Mouse (Mus musculus) forebrain, embryonic 14.5 days (tissue): ENCODE data around the gene Foxp2. TPM values are rescaled to one million over a fixed set of nuclear protein-coding genes. Genes with fewer than 3 reads are reported as not detected.

Experiments used
- ATAC-seq: fragments of 200-750 bp; cut with Nextera tagmentation; 2 replicates; pipeline ENCODE4 v1.8.0; 2017; ENCODE audit warnings: mild to moderate bottlenecking, moderate library complexity
- DNase-seq: peaks from one replicate; pipeline ENCODE4 v3.0.0-alpha.2; 2015; ENCODE audit warnings: low spot score
- H3K27ac ChIP-seq: fragments of 300-500 bp; sonication (generic); 2 replicates; pipeline ENCODE4 v1.5.1; 2014; ENCODE audit warnings: low read depth, mild to moderate bottlenecking, control low read depth, low read length, moderate library complexity
- H3K27me3 ChIP-seq: fragments of 300-500 bp; sonication (generic); replicated peaks from 2 replicates; pipeline ENCODE4 v1.6.1; 2014; ENCODE audit warnings: low read length, control low read depth, mixed read lengths; ENCODE audit not compliant: control insufficient read depth, insufficient read depth
- H3K36me3 ChIP-seq: fragments of 300-500 bp; sonication (generic); 2 replicates; pipeline ENCODE4 v1.6.1; 2014; ENCODE audit warnings: low read length, control low read depth; ENCODE audit not compliant: control insufficient read depth, insufficient read depth
- H3K4me1 ChIP-seq: fragments of 300-500 bp; sonication (generic); 2 replicates; pipeline ENCODE4 v1.6.1; 2014; ENCODE audit warnings: antibody characterized with exemption, low read length, control low read depth; ENCODE audit not compliant: control insufficient read depth, insufficient read depth
- H3K4me2 ChIP-seq: fragments of 300-500 bp; sonication (generic); 2 replicates; pipeline ENCODE4 v1.6.1; 2014; ENCODE audit warnings: mild to moderate bottlenecking, control low read depth, low read length
- H3K4me3 ChIP-seq: fragments of 300-500 bp; sonication (generic); 2 replicates; pipeline ENCODE4 v1.5.1; 2014; ENCODE audit warnings: low read depth, low read length, control low read depth
- H3K9ac ChIP-seq: fragments of 300-500 bp; sonication (generic); 2 replicates; pipeline ENCODE4 v1.6.1; 2014; ENCODE audit warnings: mild to moderate bottlenecking, low read length, control low read depth, moderate library complexity
- H3K9me3 ChIP-seq: fragments of 300-500 bp; sonication (generic); replicated peaks from 2 replicates; pipeline ENCODE4 v1.6.1; 2016; ENCODE audit warnings: low read length, control low read depth, mixed read lengths; ENCODE audit not compliant: control insufficient read depth
- WGBS: fragments of 180-500 bp; shearing (Covaris S2); extraction: QIAGEN DNeasy Blood & Tissue Kit; methylation state at CpG from one replicate; pipeline ENCODE4 v1.1.7; 2014; 5-methylcytosine and 5-hydroxymethylcytosine counted together
- polyA plus RNA-seq: library from polyadenylated mRNA; unstranded; fragments of >200 nt; fragmentation: Nextera tagmentation; extraction: Ambion mirVana; gene quantifications from 2 replicates; pipeline ENCODE4 v1.2.1, GENCODE M21; 2014

Foxp2 gene
- polyA plus RNA-seq, 1 experiment from 2014 or later: 26.3 TPM

GRCm38 (mm10) chr6:15299279-15299678 lies 398.1 kb downstream of the Foxp2 start:
- ATAC-seq: peak; percentile 52; the same call in 1 of the 2 replicates
- Histone ChIP-seq H3K4me1 (no peaks in the 10 kb centered on the region), H3K36me3 (no peaks in the 10 kb centered on the region), H3K27ac (no peak overlapping the region), H3K9ac (no peak overlapping the region), H3K9me3 (no peaks in the 10 kb centered on the region), H3K4me3 (no peak overlapping the region), H3K27me3 (no peaks in the 10 kb centered on the region), H3K4me2 (no peak overlapping the region)
- peak; percentile 30 for DNase-seq
- 42% methylated on average over 1 of the region's 1 CpGs for WGBS

DNA sequence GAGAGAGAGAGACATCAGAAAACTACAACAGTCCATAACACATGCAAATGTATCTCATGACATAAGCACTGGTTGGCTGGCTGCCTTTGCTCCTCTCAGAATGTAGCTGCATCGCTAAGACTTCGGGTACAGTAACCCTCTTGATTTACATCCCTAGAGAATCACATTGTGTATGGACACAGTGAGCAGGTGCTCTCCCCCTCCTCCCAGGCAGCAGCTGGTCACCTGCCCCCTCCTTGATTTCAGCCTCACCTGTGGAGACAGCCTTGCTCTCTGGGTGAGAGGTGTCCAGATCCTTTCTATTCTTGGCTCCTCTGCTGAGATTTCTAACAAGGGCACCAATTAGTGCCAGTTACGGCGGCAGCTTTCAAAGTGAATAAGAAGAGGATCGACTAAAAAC lies 409.5 kb downstream of the Foxp2 start:
- peak overlapping the region; percentile 38 for H3K4me2 ChIP-seq

DNA sequence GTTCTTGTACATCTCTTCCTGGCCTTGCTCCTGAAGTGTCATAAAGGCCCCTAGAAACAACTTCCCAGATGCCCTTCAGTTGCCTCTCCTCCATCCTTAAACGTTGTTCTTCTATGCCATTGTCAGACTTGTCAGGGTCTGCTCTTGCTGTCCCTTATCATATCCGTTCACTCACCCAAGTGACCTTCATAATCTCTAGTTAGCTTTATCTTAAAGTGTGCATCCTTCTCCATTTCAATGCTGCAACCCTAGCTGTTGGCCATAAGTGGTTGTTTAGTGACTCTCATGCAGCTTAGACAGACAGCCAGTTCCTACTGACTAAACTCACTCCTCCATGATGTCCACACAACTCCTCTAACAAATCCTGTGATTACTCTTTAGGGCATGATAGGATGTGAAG lies 415.8 kb downstream of the Foxp2 start:
- H3K4me3 ChIP-seq: no peak overlapping the region
- H3K4me2 ChIP-seq: no peak overlapping the region
- no peak for ATAC-seq
- DNase-seq: no peak
- H3K4me1 ChIP-seq: 0 out of 2 replicates have a peak, but pooled peaks cover 1% of the 10 kb centered on the region
- no peak overlapping the region for H3K9ac ChIP-seq
- no peaks in the 10 kb centered on the region for H3K36me3 ChIP-seq
- H3K9me3 ChIP-seq: no peaks in the 10 kb centered on the region
- WGBS: 91% methylated on average over 2 of the region's 2 CpGs
- H3K27ac ChIP-seq: no peak overlapping the region
- no peaks in the 10 kb centered on the region for H3K27me3 ChIP-seq

More for the DNA sequence above, 409.5 kb downstream of the Foxp2 start:
- ATAC-seq (peak; percentile 72), DNase-seq (peak; percentile 83)
- Histone ChIP-seq H3K27me3 (no peaks in the 10 kb centered on the region), H3K4me1 (peaks cover 3% of the 10 kb centered on the region; the same call in 1 of the 2 replicates), H3K36me3 (no peaks in the 10 kb centered on the region), H3K9ac (no peak overlapping the region), H3K4me3 (no peak overlapping the region), H3K9me3 (no peaks in the 10 kb centered on the region), H3K27ac (no peak overlapping the region; the same call in 1 of the 2 replicates)
- WGBS: 16% methylated on average over 5 of the region's 5 CpGs

DNA sequence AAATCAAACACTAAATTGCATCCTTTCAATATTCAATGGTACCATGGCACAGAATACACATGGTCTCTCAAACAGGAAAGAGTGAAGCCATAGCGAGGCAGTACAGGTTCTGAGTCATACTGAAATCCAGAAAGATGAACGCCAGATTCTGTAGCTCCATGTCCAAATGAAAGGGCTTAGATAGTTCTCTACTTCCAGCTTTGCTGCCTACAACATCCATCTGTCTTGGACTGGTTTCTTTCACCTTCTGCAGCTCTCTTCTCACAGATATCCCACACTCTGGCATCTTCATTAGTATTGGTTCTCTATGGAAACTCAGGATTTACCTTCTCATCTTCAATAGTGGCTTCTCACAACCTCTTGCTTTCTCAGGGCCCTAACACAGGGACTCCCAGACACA lies 417.2 kb downstream of the Foxp2 start:
- Histone ChIP-seq H3K9me3 (no peaks in the 10 kb centered on the region), H3K4me3 (no peak overlapping the region), H3K4me2 (no peak overlapping the region), H3K27me3 (no peaks in the 10 kb centered on the region), H3K27ac (no peak overlapping the region), H3K36me3 (no peaks in the 10 kb centered on the region), H3K9ac (no peak overlapping the region), H3K4me1 (peaks cover 7% of the 10 kb centered on the region; the same call in 1 of the 2 replicates)
- no peak for DNase-seq
- ATAC-seq: no peak
- WGBS: 97% methylated on average over 2 of the region's 2 CpGs

DNA sequence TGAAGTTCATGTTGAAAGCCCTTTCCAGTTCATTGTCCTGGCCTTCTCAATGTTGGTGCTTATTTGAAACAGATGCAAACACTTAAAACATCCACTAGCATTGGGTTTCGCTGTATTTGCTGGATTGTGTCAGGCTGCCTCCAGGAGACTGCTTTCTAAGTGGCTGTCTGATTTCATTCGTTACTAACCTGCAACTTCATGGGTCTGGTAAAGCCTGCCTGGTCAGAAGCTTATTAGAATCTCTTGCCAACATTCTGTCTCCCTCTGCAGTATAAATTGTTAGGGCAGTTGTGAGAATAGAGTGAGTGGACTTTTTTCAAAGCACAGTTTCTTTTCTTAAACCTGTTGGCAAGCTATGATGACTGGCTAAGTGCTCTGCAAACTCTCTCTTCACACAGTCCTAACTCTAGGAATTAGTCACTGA lies 420.4 kb downstream of the Foxp2 start:
- WGBS: 26% methylated on average over 2 of the region's 2 CpGs
- DNase-seq: peak; percentile 58
- ATAC-seq: peak; percentile 43
- Histone ChIP-seq H3K4me3 (no peak overlapping the region), H3K9me3 (no peaks in the 10 kb centered on the region), H3K9ac (no peak overlapping the region), H3K36me3 (no peaks in the 10 kb centered on the region), H3K27ac (no peak overlapping the region), H3K4me1 (peaks cover 7% of the 10 kb centered on the region; the same call in 1 of the 2 replicates), H3K27me3 (no peaks in the 10 kb centered on the region), H3K4me2 (no peak overlapping the region)

DNA sequence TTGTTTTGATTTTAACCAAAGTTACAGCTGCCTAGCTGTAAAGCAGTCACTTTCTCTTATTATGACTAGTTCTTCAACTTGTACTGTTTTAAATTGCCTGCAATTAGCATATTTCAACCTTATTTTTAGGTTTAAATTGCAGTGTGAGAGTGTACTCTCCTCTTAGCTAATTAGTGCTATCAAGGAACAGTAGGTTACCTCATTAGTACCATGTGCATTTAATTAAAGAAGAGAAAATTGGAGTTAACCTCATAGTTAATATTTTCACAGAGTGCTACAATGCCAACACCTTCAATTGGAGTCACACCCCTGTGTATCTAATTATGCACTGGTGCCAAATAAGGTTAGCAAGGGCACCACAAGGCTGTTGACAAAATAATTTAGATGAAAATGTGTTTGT lies 421.9 kb downstream of the Foxp2 start:
- Histone ChIP-seq H3K9me3 (no peaks in the 10 kb centered on the region), H3K36me3 (no peaks in the 10 kb centered on the region)

DNA sequence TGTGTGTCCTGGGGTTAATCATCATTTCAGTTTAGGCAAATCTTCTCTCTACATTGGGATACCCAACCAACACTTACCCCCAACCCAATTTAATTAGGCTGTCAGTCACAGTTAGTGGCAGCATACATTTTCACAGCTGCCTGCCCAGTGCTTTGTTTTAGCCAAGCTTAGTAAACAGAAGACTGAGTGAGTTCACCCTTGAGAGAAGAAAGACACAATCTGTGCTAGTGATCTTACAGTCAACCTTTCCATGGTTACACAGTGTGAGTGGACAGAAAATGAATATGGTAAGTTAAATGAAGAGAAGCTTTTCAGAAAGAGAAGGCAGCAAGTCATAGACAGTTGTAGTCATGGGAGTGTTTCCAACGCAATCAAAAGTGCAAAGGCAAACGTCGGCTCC lies 446.6 kb downstream of the Foxp2 start:
- H3K4me2 ChIP-seq: no peak overlapping the region
- H3K36me3 ChIP-seq: no peaks in the 10 kb centered on the region
- no peak overlapping the region for H3K9ac ChIP-seq
- H3K27ac ChIP-seq: no peak overlapping the region
- H3K27me3 ChIP-seq: no peaks in the 10 kb centered on the region
- H3K9me3 ChIP-seq: no peaks in the 10 kb centered on the region
- ATAC-seq (peak; percentile 81), DNase-seq (peak; percentile 70)
- no peak overlapping the region for H3K4me3 ChIP-seq
- 39% methylated on average over 3 of the region's 3 CpGs for WGBS
- no peaks in the 10 kb centered on the region for H3K4me1 ChIP-seq

More for the DNA sequence above, 421.9 kb downstream of the Foxp2 start:
- no peaks in the 10 kb centered on the region for H3K27me3 ChIP-seq
- H3K4me3 ChIP-seq: no peak overlapping the region
- DNase-seq (peak; percentile 78), ATAC-seq (peak; percentile 90)
- no peak overlapping the region for H3K27ac ChIP-seq
- H3K4me1 ChIP-seq: peaks cover 7% of the 10 kb centered on the region; the same call in 1 of the 2 replicates
- no peak overlapping the region for H3K9ac ChIP-seq
- H3K4me2 ChIP-seq: no peak overlapping the region

GRCm38 (mm10) chr6:15355852-15356251 lies 454.7 kb downstream of the Foxp2 start:
- ATAC-seq: no peak
- Histone ChIP-seq H3K9me3 (no peaks in the 10 kb centered on the region), H3K27ac (no peak overlapping the region), H3K9ac (no peak overlapping the region), H3K27me3 (no peaks in the 10 kb centered on the region), H3K36me3 (no peaks in the 10 kb centered on the region), H3K4me2 (no peak overlapping the region), H3K4me3 (no peak overlapping the region), H3K4me1 (no peaks in the 10 kb centered on the region)
- no peak for DNase-seq
- WGBS: 84% methylated on average over 4 of the region's 4 CpGs

DNA sequence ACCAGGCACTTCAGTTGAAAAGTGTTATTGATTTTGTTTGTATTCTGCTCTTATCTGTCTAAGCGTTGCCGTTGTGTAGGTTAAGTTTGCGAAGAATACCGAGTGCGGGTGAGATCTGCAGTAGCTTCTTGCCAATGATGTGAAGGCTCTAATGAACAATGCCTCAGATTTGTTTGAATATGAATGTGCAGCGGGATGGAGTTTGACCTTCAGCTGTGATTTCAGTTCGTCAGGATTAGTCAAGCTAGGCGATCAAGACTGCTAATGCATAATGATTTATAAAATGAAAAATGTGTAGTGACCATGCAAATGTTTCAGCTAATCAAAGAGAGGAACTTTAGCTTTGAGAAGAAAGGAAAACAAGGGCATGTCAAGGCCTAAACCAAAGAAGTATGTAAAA lies 469.1 kb downstream of the Foxp2 start:
- Histone ChIP-seq H3K4me3 (no peak overlapping the region), H3K36me3 (no peaks in the 10 kb centered on the region), H3K4me2 (no peak overlapping the region), H3K27me3 (no peaks in the 10 kb centered on the region), H3K9me3 (no peaks in the 10 kb centered on the region), H3K27ac (no peak overlapping the region), H3K9ac (no peak overlapping the region), H3K4me1 (peaks cover 7% of the 10 kb centered on the region)
- no peak for ATAC-seq
- no peak for DNase-seq
- WGBS: 47% methylated on average over 8 of the region's 8 CpGs
